Mouse (Mus musculus): Measurements from ENCODE around the gene Dbndd1. TPM values are rescaled to one million over a fixed set of nuclear protein-coding genes. Genes with fewer than 3 reads are reported as not detected.

Gene Dbndd1
- polyA plus RNA-seq, 1 experiment: 14.2 TPM

DNA sequence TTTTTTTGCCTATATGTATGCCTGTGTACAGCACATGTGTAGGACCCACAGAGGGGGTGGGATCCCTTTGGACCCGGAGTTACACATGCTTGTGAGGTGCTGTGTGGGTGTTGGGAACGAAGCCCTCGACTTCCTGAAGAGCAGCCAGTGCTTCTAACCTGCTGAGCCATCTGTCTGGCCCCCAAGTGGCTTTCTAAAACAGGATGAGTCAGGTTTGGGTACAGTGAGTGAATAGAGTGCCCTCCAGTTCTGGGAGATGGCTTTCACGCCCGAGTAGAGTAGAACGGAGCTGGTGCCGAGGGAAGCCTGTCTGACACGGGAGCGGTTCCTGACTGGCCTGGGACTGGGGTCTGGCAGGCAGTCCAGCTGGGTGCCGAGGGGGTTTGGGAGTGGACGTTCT is 15.7 kb downstream of the Dbndd1 start:
- Histone ChIP-seq H3K36me3 (ENCODE audit: control insufficient read depth, insufficient read depth) (peaks cover 46% of the 10 kb centered on the region), H3K27me3 (ENCODE audit: control insufficient read depth, insufficient read depth, insufficient read length) (no peaks in the 10 kb centered on the region), H3K79me2 (ENCODE audit: control insufficient read depth, insufficient read depth) (no peaks in the 10 kb centered on the region), H3K4me2 (ENCODE audit: low read depth) (no peak overlapping the region), H3ac (ENCODE audit: control insufficient read depth, insufficient read length) (no peak overlapping the region), H3K4me3 (no peak overlapping the region)
- TF ChIP-seq POLR2AphosphoS2 (IDR thresholded peaks at IDR 0.05; ENCODE audit: insufficient read length, low read depth): no peak
- TF ChIP-seq MYOD1 (IDR thresholded peaks at IDR 0.05; ENCODE audit: control insufficient read depth in 1 of 3, insufficient read length in 2 of 3, low read depth in 2 of 3): no peak

GRCm38 (mm10) chr8:123498963-123499362 is 16.3 kb downstream of the Dbndd1 start:
- H3K79me2 ChIP-seq (ENCODE audit: control insufficient read depth, insufficient read depth): no peaks in the 10 kb centered on the region
- H3K27me3 ChIP-seq (ENCODE audit: control insufficient read depth, insufficient read depth, insufficient read length): no peaks in the 10 kb centered on the region
- H3K4me2 ChIP-seq (ENCODE audit: low read depth): no peak overlapping the region
- TF ChIP-seq SRF (IDR thresholded peaks at IDR 0.05; ENCODE audit: control insufficient read depth, insufficient read length, low read depth) (no peak), MYOD1 (IDR thresholded peaks at IDR 0.05; ENCODE audit: control insufficient read depth in 1 of 3, insufficient read length in 2 of 3, low read depth in 2 of 3) (no peak), TCF3 (IDR thresholded peaks at IDR 0.05; ENCODE audit: insufficient read length, low read depth) (no peak), POLR2A (IDR thresholded peaks at IDR 0.05; ENCODE audit: insufficient read length, low read depth) (no peak), E2F4 (IDR thresholded peaks at IDR 0.05; ENCODE audit: insufficient read depth) (no peak), USF1 (IDR thresholded peaks at IDR 0.05; ENCODE audit: low read depth) (no peak), MAX (IDR thresholded peaks at IDR 0.05; ENCODE audit: low read depth) (no peak)
- H3K4me3 ChIP-seq: no peak overlapping the region
- H3K36me3 ChIP-seq (ENCODE audit: control insufficient read depth, insufficient read depth): peaks cover 50% of the 10 kb centered on the region
- no peak overlapping the region for H3ac ChIP-seq (ENCODE audit: control insufficient read depth, insufficient read length)

- H3K4me3 ChIP-seq: no peak overlapping the region
- no peaks in the 10 kb centered on the region for H3K79me2 ChIP-seq (ENCODE audit: control insufficient read depth, insufficient read depth)
- H3K36me3 ChIP-seq (ENCODE audit: control insufficient read depth, insufficient read depth): peaks cover 51% of the 10 kb centered on the region
- no peak overlapping the region for H3K4me2 ChIP-seq (ENCODE audit: low read depth)
- H3K27me3 ChIP-seq (ENCODE audit: control insufficient read depth, insufficient read depth, insufficient read length): no peaks in the 10 kb centered on the region
- TF ChIP-seq CEBPB (IDR thresholded peaks at IDR 0.05; ENCODE audit: insufficient read depth, poor library complexity, severe bottlenecking): no peak
- no peak for TF ChIP-seq TCF12 (IDR thresholded peaks at IDR 0.05; ENCODE audit: insufficient read depth, poor library complexity, severe bottlenecking)
- TF ChIP-seq E2F4 (IDR thresholded peaks at IDR 0.05; ENCODE audit: insufficient read depth): no peak
- no peak for TF ChIP-seq POLR2A (IDR thresholded peaks at IDR 0.05; ENCODE audit: insufficient read length, low read depth)
- TF ChIP-seq SRF (IDR thresholded peaks at IDR 0.05; ENCODE audit: control insufficient read depth, insufficient read length, low read depth): no peak
- TF ChIP-seq POLR2AphosphoS2 (IDR thresholded peaks at IDR 0.05; ENCODE audit: insufficient read length, low read depth): no peak
- no peak for TF ChIP-seq MAX (IDR thresholded peaks at IDR 0.05; ENCODE audit: low read depth)
- TF ChIP-seq USF1 (IDR thresholded peaks at IDR 0.05; ENCODE audit: low read depth): no peak
- no peak for TF ChIP-seq TCF3 (IDR thresholded peaks at IDR 0.05; ENCODE audit: insufficient read length, low read depth)
- TF ChIP-seq MYOD1 (IDR thresholded peaks at IDR 0.05; ENCODE audit: control insufficient read depth in 1 of 3, insufficient read length in 2 of 3, low read depth in 2 of 3): no peak
- no peak for TF ChIP-seq MYOG (IDR thresholded peaks at IDR 0.05; ENCODE audit: control insufficient read depth in 1 of 3, insufficient read depth in 1 of 3, insufficient read length in 2 of 3, low read depth in 2 of 3)
- no peak for TF ChIP-seq REST (IDR thresholded peaks at IDR 0.05; ENCODE audit: insufficient read depth, insufficient read length)
- no peak overlapping the region for H3ac ChIP-seq (ENCODE audit: control insufficient read depth, insufficient read length)
These were observed 17.6 kb downstream of the Dbndd1 start for GRCm38 (mm10) chr8:123497699-123498098.

DNA sequence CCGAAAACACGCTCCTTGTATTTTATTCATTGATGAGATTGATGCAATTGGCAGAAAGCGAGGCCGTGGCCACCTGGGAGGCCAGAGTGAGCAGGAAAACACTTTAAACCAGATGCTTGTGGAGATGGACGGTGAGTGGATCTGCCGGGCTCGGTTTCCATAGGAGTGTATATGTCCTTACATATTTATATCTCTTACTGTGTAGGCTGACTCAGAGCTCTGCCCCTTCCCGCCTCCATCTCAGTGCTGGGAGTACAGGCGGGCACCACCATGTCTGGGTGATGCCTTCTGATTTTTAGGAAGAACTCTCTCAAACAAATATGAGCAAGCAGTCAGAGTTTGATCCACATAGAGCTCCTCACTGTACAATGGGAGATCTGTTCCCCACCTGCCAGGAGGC is 22.4 kb downstream of the Dbndd1 start:
- TF ChIP-seq MYOG (IDR thresholded peaks at IDR 0.05; ENCODE audit: control insufficient read depth in 1 of 3, insufficient read depth in 1 of 3, insufficient read length in 2 of 3, low read depth in 2 of 3): no peak
- no peak for TF ChIP-seq TCF3 (IDR thresholded peaks at IDR 0.05; ENCODE audit: insufficient read length, low read depth)
- TF ChIP-seq MAX (IDR thresholded peaks at IDR 0.05; ENCODE audit: low read depth): no peak
- no peak overlapping the region for H3K4me2 ChIP-seq (ENCODE audit: low read depth)
- no peaks in the 10 kb centered on the region for H3K79me2 ChIP-seq (ENCODE audit: control insufficient read depth, insufficient read depth)
- H3K36me3 ChIP-seq (ENCODE audit: control insufficient read depth, insufficient read depth): peaks cover 47% of the 10 kb centered on the region
- no peak overlapping the region for H3K4me3 ChIP-seq
- no peak overlapping the region for H3ac ChIP-seq (ENCODE audit: control insufficient read depth, insufficient read length)
- H3K27me3 ChIP-seq (ENCODE audit: control insufficient read depth, insufficient read depth, insufficient read length): no peaks in the 10 kb centered on the region

- TF ChIP-seq MYOD1 (IDR thresholded peaks at IDR 0.05; ENCODE audit: control insufficient read depth in 1 of 3, insufficient read length in 2 of 3, low read depth in 2 of 3) (no peak), TCF12 (IDR thresholded peaks at IDR 0.05; ENCODE audit: insufficient read depth, poor library complexity, severe bottlenecking) (no peak), POLR2A (IDR thresholded peaks at IDR 0.05; ENCODE audit: insufficient read length, low read depth) (no peak), MYOG (IDR thresholded peaks at IDR 0.05; ENCODE audit: control insufficient read depth in 1 of 3, insufficient read depth in 1 of 3, insufficient read length in 2 of 3, low read depth in 2 of 3) (no peak), USF1 (IDR thresholded peaks at IDR 0.05; ENCODE audit: low read depth) (no peak), POLR2AphosphoS2 (IDR thresholded peaks at IDR 0.05; ENCODE audit: insufficient read length, low read depth) (no peak)
- Histone ChIP-seq H3K4me2 (ENCODE audit: low read depth) (no peak overlapping the region), H3K27me3 (ENCODE audit: control insufficient read depth, insufficient read depth, insufficient read length) (no peaks in the 10 kb centered on the region), H3ac (ENCODE audit: control insufficient read depth, insufficient read length) (no peak overlapping the region), H3K4me3 (no peak overlapping the region), H3K36me3 (ENCODE audit: control insufficient read depth, insufficient read depth) (peaks cover 54% of the 10 kb centered on the region), H3K79me2 (ENCODE audit: control insufficient read depth, insufficient read depth) (no peaks in the 10 kb centered on the region)
These were observed 23.8 kb downstream of the Dbndd1 start for GRCm38 (mm10) chr8:123491280-123492075.
